Mouse (Mus musculus): Measurements from ENCODE around the gene Mrpl23. TPM values are rescaled to one million over a fixed set of nuclear protein-coding genes. Genes with fewer than 3 reads are reported as not detected.

The Mrpl23 gene
- total RNA-seq, 2 experiments from 2014 or later = 12.2 to 29.0 TPM

DNA sequence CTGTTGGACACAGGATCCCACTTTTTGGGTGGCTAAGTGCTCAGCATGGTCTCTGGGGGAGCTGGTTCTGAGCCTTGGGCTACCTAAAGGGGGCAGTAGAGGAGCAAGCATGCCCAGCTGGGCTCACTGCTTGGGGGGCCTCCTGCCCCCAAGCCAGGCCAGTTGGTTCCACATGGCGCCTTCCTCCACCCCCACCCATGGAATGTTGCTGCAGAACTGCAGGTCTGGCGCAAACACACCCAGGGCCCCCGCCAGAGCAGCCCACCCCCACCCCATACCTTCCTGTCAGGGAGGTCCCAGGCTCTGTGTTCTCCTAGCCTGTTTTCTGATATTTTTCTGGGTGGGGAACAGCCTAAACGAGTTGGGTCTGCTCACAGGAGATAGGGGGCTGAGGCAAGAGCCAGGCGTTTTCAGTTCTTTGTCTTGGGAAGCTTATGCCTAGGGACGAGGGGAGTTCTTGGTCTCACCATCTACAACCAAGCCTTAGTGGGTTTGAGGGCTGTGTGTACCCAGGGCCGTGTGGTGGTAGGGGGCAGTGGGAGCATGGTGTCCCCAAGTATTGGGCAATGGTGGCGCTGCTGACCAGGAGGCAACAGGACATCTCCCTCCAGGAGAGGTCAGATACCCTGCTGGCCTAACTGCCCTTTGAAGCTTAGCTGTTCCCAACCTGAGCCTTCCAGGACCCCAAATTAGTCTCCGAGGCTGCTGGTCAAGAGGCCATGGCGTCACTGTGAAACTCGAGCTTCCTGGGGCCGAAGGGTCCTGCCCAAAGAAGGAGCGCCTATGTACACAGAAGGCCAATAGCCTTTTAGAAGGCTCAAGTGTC lies 20.3 kb downstream of the Mrpl23 start:
- no peak for DNase-seq

DNA sequence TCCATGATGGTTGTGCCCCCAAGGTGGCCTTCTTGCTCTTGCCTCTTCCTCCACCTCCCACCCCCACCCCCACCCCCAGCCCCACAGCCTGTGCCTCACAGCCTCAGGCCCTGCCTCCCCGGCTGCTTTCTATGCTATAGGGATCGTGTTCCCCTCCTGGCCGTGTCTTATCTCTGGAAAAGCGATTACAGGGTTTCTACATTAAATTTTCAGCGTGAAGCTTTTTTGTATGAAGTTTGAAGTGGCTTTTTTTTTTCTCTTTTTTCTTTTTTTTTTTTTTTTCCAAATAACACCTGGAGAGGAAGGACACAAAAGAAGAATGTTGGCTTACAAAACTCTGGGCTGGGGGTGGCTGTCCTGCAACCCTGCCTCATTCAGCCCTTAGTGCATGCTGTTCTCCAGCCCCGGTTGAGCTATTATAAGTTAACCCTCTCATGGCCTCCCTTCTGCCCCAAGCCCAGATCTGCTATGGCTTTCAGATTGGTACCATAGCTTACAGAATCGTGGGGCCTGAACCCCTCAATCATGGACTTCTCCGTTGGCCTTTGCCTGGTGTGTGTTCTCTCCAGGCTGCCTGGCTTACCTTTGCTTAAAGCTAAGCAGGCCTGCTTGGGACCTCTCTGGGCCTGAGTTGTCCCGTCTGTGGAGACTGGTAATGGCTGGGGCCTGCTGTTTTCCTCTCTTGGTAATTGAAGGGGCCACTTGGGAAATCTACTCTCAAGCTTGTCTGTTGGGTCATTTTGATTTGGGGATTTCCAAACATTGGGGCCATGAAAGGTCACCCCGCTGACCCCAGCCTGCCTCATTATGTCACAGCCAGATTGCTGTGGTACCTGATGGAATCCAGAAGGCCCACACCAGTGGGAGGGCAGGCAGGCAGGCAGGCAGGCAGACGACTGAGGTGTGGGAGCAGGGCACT lies 21.2 kb downstream of the Mrpl23 start:
- no peak for DNase-seq

DNA sequence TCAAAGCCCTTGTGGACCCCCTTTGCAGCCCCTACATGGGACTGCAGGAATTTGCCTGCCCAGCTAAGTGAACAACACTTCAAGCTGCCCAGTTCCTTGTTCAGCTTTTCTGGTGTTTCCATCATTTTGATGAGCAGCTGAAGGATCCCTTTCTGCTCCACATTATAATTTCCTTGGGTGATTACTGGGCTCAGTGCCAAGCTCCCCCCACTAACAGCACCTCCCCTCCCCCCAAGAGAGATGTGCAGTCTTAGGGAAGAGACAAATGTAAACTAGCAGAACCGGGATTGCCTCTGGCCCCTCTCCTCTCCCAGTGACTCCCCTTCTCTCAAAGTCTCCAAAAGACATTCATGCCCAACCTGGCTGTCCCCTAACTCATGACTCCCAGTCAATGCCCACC lies 22.1 kb downstream of the Mrpl23 start:
- no peak for DNase-seq

DNA sequence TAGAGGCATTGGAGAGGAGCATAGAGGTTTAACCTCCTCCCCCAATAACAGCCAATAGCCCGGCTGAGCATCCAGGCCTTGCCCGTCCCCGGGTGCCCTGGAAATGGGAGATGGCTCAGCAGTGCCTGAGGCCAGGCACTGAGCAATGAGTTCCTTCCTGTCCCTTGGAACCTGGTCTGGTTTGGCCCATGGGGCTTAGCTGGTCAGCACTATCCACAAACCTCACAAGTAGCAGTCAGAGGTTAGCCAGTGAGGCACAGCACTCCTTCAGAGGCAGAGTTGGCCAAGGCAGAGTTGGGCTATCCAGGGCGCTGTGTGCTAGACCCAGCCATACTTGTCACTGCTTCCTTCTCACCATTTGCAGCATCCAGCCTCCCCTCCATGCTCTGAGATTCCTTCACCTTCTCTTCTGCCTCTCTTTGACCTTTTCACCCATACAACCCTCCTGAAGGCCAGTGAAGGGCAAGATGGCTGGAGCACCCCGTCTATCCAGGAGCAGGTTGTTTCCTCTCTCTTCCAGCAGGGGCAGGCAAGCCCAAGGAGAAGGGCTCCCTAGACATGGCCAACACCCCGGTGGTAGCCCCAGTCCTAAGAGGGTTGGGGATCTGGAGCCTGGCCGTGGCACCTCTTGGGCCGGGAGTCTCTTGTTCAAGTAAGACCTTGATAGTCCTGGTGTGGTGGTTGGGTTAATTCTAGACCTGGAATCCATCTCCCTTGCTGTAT lies 23.0 kb downstream of the Mrpl23 start:
- no peak for DNase-seq

DNA sequence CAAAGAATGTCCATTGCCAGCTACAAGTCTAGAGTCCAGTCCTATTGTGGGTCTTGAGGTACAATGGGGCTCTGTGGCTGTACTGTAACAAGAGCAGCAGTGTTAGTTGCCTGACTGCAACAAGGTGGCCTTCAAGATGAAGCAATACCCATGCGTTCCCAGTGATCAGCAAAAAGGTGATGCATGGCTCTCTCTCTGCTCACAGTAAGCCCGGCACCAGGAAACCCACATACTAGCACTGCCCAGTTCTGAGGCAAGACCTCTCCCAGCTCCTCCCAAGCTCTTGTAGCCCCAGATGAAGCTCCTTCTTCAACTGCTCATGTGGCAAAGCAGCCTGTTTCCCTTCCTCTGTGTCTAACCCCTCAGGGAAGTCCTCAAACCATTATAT lies 23.6 kb downstream of the Mrpl23 start:
- DNase-seq = no peak

DNA sequence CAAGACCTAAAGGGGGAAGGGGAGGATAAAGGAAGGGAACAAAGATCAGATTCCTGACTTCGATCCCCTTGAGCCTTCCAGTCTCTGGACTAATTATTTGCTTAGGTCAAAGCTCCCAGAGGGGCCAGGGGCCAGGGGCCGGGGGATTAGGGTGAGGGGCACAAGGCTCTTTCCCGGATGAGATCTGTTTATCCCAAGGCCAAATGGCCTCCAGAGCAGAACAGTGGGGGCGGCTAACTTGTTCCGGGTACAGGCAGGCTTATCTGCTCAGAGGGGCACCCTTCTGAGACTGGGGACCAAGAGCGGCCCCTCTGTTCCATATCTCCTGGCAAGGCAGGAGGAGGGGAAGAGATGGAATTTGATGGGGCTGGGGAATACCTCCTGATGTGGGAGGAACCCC lies 25.2 kb downstream of the Mrpl23 start:
- no peak for DNase-seq

DNA sequence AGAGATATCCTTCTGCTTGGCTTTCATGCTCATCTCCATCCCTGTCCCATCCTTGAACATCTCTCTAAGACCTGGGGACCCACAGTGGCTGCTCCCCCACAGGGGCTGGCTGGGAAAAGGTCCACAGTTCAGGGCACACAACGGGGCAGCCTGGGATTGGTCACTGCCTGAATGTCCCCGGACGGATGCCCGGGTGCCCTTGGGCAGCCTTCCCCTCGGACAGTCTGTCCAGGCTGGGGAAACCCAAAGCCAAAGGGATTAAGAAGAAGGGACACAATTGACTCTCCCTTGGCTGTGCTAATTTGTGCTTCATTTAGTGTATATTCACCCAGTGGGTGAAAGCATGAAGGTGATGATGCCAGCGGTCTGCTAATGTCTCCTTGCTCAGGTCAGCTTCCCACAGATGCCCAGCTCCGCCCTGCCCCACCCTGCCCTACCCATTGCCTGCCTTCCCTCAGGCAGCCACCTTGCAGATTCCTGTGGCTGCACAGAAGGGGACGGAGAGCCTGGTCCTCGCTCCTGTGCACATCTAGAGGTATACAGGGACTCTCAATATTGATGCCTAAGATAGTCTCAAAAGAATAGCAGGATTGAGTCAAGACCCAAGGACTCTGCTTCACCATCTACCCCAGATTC lies 26.1 kb downstream of the Mrpl23 start:
- DNase-seq = no peak

DNA sequence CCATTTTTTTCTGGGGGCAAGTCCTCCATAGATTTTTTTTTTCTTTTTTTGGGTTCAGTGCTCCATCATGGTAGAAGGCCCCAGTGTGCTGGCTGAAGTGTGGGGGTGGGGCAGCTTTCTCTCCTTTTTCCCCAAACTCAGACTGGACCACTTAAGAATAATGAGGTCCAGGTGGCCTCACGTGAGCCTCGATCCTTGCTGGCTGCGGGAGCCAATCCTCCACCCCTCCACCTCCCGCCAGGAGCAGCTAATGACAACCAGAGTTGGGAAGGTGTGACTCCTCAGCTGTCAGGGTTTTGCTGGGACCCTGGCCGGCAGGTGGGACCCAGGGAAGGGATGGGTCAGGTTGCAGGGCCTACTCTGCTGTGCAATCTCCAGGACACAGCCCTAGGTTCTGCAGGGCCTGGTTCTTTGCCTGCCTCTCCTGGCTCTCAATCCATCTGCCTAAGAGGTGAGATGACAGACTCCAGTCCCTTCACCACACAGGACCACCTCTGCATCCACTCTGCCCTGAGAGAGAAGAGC lies 27.2 kb downstream of the Mrpl23 start:
- no peak for DNase-seq

DNA sequence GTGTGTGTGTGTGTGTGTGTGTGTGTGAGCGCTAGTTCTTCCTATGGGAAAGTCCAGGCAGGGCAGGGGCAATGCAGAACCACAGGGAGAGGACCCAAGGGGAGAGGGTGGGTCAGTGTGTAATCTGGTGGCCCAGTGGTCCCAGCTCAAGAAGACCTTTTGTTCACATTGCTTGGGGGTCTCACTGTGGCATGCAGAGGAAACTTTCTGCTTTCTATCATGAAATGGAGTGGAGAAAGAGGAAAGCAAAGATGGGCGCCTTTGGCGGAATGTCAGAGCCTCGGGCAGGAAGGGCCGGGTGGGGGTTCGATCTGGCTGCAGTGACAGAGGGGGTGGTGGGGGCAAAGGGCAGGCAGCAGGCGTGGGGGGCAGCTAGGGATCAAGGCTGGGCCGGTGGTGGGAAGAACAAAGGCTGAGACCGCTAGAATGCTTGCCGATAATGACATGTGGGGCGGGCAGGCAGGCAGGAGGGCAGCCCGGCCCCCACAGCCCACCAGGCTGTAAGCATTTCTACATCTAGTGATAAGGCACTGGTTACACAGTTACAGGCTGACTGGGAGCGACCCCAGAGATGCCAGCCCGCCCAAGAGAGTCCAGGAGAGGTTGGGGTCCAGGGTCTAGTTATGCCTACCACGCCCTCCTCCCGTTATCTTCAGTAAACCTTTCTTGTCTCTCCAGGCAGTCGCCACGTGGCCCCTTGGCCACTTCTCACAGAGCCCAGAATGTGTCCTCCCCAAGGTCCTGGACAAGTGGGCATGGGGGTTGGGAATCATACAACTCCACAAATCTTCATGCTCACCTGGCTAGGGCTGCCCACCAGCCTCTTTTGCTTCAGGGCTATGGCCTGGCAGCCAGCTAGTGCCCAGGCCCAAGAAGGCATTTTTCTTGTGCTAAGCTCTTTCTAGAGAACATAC lies 28.7 kb downstream of the Mrpl23 start:
- DNase-seq = no peak

DNA sequence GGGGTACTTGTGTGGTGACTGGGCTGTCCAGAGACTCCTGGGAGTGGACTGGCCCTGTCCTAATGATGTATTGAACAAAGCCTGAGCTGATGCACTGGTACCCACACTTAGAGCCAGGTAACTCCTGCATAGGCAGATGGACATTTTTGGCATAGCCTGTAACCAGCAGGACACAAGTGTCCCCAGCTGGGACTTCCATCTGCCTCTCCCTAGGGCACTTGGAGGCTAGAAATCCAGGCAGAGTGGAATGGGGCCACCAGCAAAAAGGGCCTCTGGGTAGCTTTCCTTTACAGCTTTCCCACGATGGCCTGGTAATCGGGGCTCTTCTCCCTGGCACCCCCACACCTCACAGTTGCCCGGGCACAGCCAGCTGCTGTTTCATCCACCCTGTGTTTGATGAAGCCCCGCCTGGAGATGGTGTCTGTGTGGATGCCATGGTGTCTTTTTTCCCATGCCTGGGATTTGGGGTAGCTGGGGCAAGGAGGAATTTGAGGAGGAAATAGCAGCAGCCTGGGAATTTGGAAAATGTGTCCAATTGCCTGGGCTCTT lies 29.4 kb downstream of the Mrpl23 start:
- no peak for DNase-seq

DNA sequence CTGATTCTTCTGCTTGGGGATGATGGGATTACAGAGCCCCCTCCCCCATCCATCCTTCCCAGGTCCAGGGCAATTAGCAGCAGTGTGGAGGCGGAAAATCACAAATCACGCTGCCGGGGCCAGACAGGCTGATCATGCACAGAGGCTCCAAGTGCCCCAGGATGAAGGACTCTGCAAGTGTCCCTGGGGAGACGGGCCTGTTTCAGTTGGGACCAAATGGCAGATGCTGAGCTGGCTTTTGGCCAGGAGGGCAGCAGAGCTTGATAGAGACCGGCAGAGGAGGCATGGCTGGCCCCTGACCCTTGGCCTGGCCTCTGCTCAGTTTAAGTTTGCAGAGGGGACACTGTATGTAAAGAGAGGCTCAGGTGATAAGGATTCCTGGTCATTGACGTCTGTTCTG lies 30.7 kb downstream of the Mrpl23 start:
- DNase-seq = no peak

DNA sequence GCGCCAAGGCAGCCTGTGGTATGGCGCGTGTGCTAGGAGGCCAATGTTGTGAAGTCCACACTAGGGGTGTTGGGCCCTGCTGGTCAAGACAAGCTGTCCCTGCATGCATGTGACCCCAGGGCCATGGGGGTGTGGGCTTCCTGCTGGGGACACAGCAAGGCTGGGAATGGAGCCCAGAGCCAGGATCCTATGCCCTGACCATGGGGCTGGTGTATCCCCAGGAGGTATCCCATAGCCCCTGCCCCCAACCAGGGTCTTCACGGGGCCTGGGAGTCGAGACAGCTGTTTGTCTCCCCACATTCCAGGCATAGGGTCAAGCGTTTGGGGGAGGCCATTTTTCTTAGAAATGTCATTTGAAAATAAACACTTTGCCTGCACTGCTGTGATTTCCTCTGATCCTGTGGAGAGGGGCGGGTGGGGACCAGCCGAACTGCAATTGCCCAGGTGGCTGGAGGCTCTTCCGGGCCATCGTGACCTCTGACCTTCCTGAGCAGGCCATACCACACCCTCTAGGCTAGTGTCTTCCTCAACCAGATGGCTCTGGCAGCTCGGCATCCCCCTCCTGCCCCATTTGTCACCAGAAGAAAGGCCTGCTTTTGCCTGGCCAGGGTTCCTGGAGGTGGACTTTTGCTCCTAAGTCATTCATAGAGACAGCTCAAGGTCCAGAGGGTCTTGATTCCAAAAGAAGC lies 32.6 kb downstream of the Mrpl23 start:
- DNase-seq = no peak

DNA sequence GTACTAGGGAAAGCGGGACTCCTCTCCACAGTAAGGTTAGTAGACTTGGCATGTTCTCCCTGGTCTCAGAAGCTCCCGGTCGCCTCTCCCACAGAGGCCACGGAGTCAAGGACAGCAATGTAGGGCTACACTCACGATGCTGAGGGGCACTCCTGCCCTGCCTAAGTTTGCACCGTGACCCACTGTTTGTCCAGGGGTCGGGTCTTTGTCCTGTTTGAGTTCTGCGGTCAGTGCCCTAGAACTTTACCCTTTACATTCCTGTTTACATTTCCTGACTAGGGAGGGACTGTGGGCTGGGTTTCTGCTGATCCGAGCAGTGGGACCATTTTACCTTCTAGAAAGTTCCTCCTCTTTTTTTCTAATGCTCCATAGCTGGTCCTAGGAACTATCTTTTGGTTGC lies 34.0 kb downstream of the Mrpl23 start:
- no peak for DNase-seq

DNA sequence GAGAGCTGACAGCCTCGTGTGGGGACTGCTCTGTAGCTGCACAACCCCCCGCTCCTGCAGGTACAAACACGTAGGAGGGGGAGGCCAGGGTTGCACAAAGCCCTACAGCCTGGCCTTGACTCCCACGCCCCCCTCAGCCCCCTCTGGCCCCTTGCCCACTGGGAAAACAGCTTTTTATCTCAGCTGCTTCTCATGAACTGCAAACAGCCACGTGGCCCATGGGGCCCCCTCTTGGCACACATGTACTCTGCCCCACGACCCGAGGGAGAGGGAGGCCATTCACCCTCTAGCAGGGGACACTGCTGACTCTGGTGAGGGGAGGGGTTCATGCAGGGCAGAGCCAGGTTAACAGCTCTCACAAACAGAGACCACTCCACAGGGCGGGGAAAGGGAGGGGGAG lies 36.5 kb downstream of the Mrpl23 start:
- DNase-seq = no peak

DNA sequence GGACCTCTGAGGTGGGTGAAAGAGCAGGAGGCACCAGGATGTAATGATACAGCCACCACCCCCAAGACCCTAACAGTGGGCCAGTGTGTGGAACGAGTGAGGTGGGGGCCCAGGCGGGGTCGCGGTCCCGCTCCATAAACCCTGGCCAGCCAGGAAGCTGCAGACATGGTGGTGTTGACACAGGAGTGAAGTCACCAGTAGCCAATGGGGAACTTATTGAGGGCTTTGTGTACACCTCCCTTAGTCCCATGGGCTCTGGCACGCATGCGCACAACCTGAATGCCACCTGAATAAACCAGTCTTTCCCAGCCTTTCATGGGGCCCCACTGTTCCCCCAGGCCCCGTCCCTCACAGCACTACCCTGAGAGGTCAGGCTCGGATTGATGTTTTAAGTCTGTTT lies 38.1 kb downstream of the Mrpl23 start:
- no peak for DNase-seq

DNA sequence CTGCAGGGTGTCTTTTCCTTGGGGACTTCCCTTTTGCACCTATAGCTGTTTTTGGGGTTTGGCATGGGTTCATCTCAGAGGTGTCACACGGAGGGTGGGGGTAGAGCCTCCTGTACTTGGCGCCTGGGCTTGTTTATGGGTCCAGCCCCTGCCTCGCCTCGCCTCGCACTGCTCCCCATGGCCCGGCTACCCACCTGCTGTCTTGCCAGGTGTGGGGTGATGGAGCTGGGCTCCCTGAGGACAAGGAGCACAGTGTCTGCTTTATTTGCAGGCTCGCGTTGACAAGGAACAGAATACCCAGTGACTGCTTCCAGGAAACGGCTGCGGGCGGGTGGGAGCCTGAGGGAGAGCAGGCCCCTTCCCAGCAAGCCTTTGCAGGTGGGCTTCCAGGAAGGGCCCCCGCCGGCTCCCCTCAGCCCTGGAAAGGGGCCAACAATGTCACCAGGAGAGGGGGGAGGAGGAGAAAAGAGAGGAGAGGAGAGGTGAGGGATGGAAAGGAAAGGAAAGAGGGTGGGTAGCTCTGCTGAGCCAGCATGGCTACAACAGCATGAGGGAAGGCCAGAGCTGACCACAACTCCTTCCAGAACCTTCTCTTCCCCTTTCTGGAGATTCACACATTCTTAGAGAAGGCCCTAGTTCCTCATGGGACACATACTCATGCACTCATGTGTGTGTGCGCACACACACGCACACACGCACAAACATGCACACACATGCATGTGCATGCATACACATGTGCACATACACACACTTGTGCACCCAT lies 39.2 kb downstream of the Mrpl23 start:
- DNase-seq = peak; percentile 20 to 54

DNA sequence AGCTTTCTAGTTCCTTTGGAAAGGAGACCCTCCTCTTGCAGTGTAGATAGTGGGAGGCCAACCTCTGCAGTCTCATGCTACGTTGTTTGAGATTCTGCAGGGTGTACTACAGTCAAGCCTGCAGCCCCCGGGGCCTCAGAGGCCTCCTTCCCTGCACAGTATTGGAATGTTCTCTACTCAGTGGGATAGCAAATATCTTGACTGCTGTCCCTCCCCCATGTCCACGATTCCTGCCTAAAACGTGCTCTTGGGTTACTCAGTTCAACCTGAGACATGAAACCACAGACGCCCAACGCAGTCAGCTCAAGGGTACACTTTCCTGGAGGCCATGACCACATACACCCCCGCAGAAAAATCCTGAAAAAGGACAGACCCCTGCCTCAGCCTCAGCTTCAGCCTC lies 39.9 kb downstream of the Mrpl23 start:
- DNase-seq = no peak

DNA sequence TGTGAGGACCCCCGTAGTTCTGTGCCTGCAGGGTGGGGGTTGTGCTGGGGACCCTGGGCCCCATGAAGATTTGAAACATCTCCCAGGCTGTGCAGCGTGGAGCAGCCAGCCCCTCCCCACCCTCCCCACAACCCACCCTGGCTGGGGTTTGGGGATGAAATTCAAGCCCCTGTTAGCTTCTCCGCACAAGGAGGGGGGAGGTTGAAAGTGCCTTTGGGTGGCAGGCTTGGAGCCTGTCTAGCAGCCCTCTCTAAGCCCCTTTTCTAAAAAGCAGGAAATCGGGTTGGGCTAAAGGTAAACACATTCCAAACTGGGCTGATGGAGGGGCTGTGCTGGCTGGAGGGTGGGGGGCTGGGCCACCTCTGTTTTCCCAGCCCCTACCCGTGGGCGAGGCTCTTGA lies 40.5 kb downstream of the Mrpl23 start:
- no peak for DNase-seq

DNA sequence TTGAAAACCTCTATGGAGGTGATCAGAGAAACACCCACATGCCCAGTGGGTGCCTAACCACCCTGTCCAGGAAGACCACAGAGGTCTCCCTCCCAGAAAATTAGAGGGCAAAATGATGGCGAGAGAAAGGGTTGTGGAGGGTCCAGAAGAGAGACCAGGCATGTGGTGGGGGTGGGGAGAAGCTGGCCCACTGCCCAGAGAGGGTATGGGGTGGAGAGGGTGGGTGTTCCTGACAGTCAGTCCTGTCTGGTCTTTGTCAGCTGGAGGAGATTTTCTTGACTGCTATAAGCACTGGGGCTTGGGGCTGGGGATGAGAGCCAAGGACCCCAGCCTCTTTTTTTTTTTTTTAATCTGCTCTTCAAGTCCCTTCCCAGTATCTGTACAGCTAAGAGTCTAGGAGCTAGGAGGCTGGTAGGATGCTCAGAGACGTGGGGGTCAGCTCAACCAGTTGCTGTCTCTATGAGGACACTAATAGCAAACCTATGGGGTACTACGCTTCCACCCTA lies 41.7 kb downstream of the Mrpl23 start:
- no peak for DNase-seq

Data from heart, adult 18-20 months (tissue).